Mouse (Mus musculus) C2C12 (cell line): ENCODE data around the gene Pde7b. TPM values are rescaled to one million over a fixed set of nuclear protein-coding genes. Genes with fewer than 3 reads are reported as not detected.

ENCODE experiments used
- H3K27me3 ChIP-seq: one replicate; pipeline ENCODE4 v1.6.1; 2011; ENCODE audit not compliant: control insufficient read depth, insufficient read depth, insufficient read length
- H3K36me3 ChIP-seq: one replicate; pipeline ENCODE4 v1.6.1; 2011; ENCODE audit not compliant: control insufficient read depth, insufficient read depth
- H3K4me3 ChIP-seq: one replicate; pipeline ENCODE4 v1.5.1; 2011; ENCODE audit warnings: mild to moderate bottlenecking, control low read depth; ENCODE audit not compliant: poor library complexity, insufficient read depth, severe bottlenecking
- H3K79me2 ChIP-seq: one replicate; pipeline ENCODE4 v1.6.1; 2011; ENCODE audit not compliant: control insufficient read depth, insufficient read depth
- H3K79me3 ChIP-seq: one replicate; pipeline ENCODE4 v1.6.1; 2011; ENCODE audit warnings: low read depth, control low read depth
- H3ac ChIP-seq: one replicate; pipeline ENCODE3; 2011; ENCODE audit warnings: low read depth; ENCODE audit not compliant: control insufficient read depth, insufficient read length
- CEBPB ChIP-seq: IDR thresholded peaks from one replicate; pipeline ENCODE4 v1.6.1; 2011; ENCODE audit warnings: low read depth, mild to moderate bottlenecking, control low read depth, moderate library complexity
- CTCF ChIP-seq: IDR thresholded peaks from one replicate; pipeline ENCODE4 v1.5.1; 2011; ENCODE audit not compliant: control insufficient read depth, insufficient read depth, insufficient read length
- FOSL1 ChIP-seq: IDR thresholded peaks from one replicate; pipeline ENCODE4 v1.8.0; 2011; ENCODE audit warnings: mild to moderate bottlenecking, low read length; ENCODE audit not compliant: poor library complexity, insufficient read depth, severe bottlenecking
- MAX ChIP-seq: IDR thresholded peaks from one replicate; pipeline ENCODE4 v1.6.1; 2011; ENCODE audit warnings: mild to moderate bottlenecking, control low read depth
- MYOD1 ChIP-seq: IDR thresholded peaks from one replicate; pipeline ENCODE4 v1.6.1; 2011; ENCODE audit warnings: low read depth; ENCODE audit not compliant: control insufficient read depth, insufficient read length
- MYOG ChIP-seq: IDR thresholded peaks from one replicate; pipeline ENCODE4 v1.6.1; 2011; ENCODE audit not compliant: control insufficient read depth, insufficient read length; ENCODE audit errors: extremely low read depth
- USF1 ChIP-seq: IDR thresholded peaks from one replicate; pipeline ENCODE4 v1.6.1; 2011; ENCODE audit warnings: low read depth, mild to moderate bottlenecking, control low read depth, moderate library complexity
- polyA plus RNA-seq: library from polyadenylated mRNA; unstranded; fragments of >200 nt; fragmentation: generic; extraction: Trizol; gene quantifications from one replicate; pipeline ENCODE4 v1.2.1, GENCODE M21; 2012; ENCODE audit warnings: missing spikeins

Gene Pde7b
- polyA plus RNA-seq, 1 experiment: 0.06 TPM

DNA sequence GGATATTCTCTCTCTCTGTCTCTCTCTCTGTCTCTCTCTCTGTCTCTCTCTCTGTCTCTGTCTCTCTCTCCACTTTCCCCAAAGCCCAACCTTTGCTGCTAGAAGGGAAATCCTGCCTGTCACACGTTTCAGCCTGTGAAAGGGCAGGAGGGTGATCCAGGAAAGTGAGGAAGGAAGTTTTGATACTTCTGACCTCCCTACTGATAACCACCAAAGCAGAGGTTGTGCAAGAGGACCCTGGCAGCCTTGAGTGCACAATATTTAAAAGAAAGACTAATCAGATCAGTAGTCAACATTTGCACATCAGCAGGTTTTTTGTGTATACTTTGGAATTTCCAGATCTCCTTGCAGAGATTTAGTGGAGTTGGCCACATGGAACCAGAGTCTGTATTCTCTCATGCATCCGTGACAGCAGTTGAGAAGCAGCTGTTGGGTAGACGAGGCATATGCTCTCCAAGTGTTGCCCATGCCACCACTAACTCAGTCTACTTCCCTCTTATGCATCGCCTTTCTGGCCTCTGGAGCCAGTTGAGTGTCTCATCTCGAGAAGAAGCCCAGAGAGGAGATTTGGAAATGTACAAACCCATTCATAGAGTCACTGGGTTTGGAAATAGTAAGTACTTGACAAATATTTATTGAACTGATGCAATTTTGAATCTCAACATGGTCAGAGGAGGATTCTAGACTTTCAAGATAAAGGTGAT, 129.6 kb downstream of the Pde7b start:
- no peaks in the 10 kb centered on the region for H3K79me3 ChIP-seq
- TF ChIP-seq CTCF (no peak), MYOG (no peak), FOSL1 (no peak), CEBPB (no peak), MAX (no peak)
- no peak overlapping the region for H3ac ChIP-seq
- no peaks in the 10 kb centered on the region for H3K27me3 ChIP-seq
- no peak overlapping the region for H3K4me3 ChIP-seq
- H3K79me2 ChIP-seq: no peaks in the 10 kb centered on the region
- no peaks in the 10 kb centered on the region for H3K36me3 ChIP-seq

GRCm38 (mm10) chr10:20594015-20594414, 130.9 kb downstream of the Pde7b start:
- Histone ChIP-seq H3K79me2 (no peaks in the 10 kb centered on the region), H3K4me3 (no peak overlapping the region), H3K27me3 (no peaks in the 10 kb centered on the region), H3ac (no peak overlapping the region), H3K36me3 (no peaks in the 10 kb centered on the region), H3K79me3 (no peaks in the 10 kb centered on the region)
- TF ChIP-seq CTCF: no peak
- no peak for TF ChIP-seq FOSL1
- TF ChIP-seq USF1: no peak
- TF ChIP-seq CEBPB: no peak
- no peak for TF ChIP-seq MYOD1
- TF ChIP-seq MYOG: no peak
- no peak for TF ChIP-seq MAX

- Histone ChIP-seq H3ac (no peak overlapping the region), H3K36me3 (no peaks in the 10 kb centered on the region), H3K79me3 (no peaks in the 10 kb centered on the region), H3K27me3 (no peaks in the 10 kb centered on the region), H3K4me3 (no peak overlapping the region), H3K79me2 (no peaks in the 10 kb centered on the region)
- no peak for TF ChIP-seq MYOG
- no peak for TF ChIP-seq USF1
- no peak for TF ChIP-seq CEBPB
- TF ChIP-seq CTCF: no peak
- no peak for TF ChIP-seq MYOD1
- no peak for TF ChIP-seq MAX
- TF ChIP-seq FOSL1: no peak
Observed at GRCm38 (mm10) chr10:20590100-20590499, 134.8 kb downstream of the Pde7b start.

- no peaks in the 10 kb centered on the region for H3K36me3 ChIP-seq
- H3K4me3 ChIP-seq: no peak overlapping the region
- H3K79me2 ChIP-seq: no peaks in the 10 kb centered on the region
- no peak overlapping the region for H3ac ChIP-seq
- TF ChIP-seq MYOD1: no peak
- TF ChIP-seq MAX: no peak
- no peak for TF ChIP-seq FOSL1
- TF ChIP-seq CEBPB: no peak
- TF ChIP-seq MYOG: no peak
- TF ChIP-seq CTCF: no peak
- TF ChIP-seq USF1: no peak
- no peaks in the 10 kb centered on the region for H3K27me3 ChIP-seq
- H3K79me3 ChIP-seq: no peaks in the 10 kb centered on the region
Observed at GRCm38 (mm10) chr10:20585959-20586358, 138.9 kb downstream of the Pde7b start.

GRCm38 (mm10) chr10:20575002-20575401, 149.9 kb downstream of the Pde7b start:
- TF ChIP-seq CTCF (no peak), MYOG (no peak), MAX (no peak), FOSL1 (no peak), MYOD1 (no peak), USF1 (no peak), CEBPB (no peak)
- H3K79me3 ChIP-seq: no peaks in the 10 kb centered on the region
- H3K36me3 ChIP-seq: no peaks in the 10 kb centered on the region
- no peaks in the 10 kb centered on the region for H3K27me3 ChIP-seq
- H3K79me2 ChIP-seq: no peaks in the 10 kb centered on the region
- H3ac ChIP-seq: no peak overlapping the region
- H3K4me3 ChIP-seq: no peak overlapping the region

DNA sequence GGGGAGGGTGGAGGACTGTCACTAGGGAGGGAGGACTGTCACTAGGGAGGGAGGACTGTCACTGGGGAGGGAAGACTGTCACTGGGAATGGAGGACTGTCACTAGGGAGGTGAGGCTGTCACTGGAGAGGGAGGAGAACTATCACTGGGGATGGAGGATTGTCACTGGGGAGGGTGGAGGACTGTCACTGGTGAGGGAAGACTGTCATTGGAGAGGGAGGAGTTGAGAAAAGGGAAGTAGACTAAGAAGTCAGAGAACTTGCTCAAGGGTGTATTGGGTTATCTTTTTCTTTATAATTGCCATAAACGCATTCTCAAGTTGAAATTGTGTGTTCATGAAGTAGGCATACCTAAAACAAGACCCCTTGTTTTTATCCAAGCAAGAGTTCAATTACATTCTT, 150.5 kb downstream of the Pde7b start:
- no peak overlapping the region for H3K4me3 ChIP-seq
- H3ac ChIP-seq: no peak overlapping the region
- H3K27me3 ChIP-seq: no peaks in the 10 kb centered on the region
- no peaks in the 10 kb centered on the region for H3K79me2 ChIP-seq
- no peaks in the 10 kb centered on the region for H3K36me3 ChIP-seq
- TF ChIP-seq MYOG (no peak), CEBPB (no peak), USF1 (no peak), MYOD1 (no peak), CTCF (no peak), MAX (no peak), FOSL1 (no peak)
- H3K79me3 ChIP-seq: no peaks in the 10 kb centered on the region
